In genomic region chr11:120243531-120243820, GRCm38 (mm10) we compare ENCODE assay signal across 10 mouse cellular contexts. TPM values are rescaled to one million over a fixed set of nuclear protein-coding genes. Genes with fewer than 3 reads are reported as not detected.
A peak's percentile ranks its signal among the peaks of the same experiment; 100 is the strongest.
DNase-seq lines count a peak whose midpoint lies in the region; ATAC-seq and TF ChIP-seq lines count a peak whose summit lies in the region.
"Had no signal": no experiment of that assay in that cellular context is flagged by ENCODE, and none has a peak within 500 bp of the region (broad histone marks: within the 10 kb centered on the region; RNA-seq: fewer than 3 reads in every experiment).

No protein-coding gene starts in this region.

- DNase-seq in lung, postnatal 0 days (ENCODE audit: low spot score), result no peak
- DNase-seq in lung, postnatal 14 days, result no peak
- no peak for DNase-seq in hindbrain, embryonic 11.5 days (ENCODE audit: low spot score)
- DNase-seq in midbrain, embryonic 10.5 days (ENCODE audit: low spot score), result no peak
- DNase-seq in cerebellum, postnatal 4 days (ENCODE audit: low spot score in 2 of 2), result no peak
- DNase-seq in B cell, adult 2 months, result no peak
- DNase-seq: right cerebral cortex, postnatal 25 days; thymus, postnatal 14 days had no signal

- H3K9ac ChIP-seq in lung, postnatal 0 days (replicated peaks; ENCODE audit: low read depth), result no peak overlapping the region
- H3K9ac ChIP-seq in hindbrain, embryonic 11.5 days (ENCODE audit: low read depth, low read length), result 0 out of 2 replicates have a peak overlapping the region, but pooled peaks have one; percentile 2

- no peak for ATAC-seq in lung, postnatal 0 days
- ATAC-seq in hindbrain, embryonic 11.5 days (ENCODE audit: low FRiP score), result no peak; the same call in 1 of the 2 replicates
- no peak for ATAC-seq in megakaryocyte, adult 5-6 weeks (ENCODE audit: poor library complexity, severe bottlenecking)

- TF ChIP-seq CTCF in lung, postnatal 0 days (IDR thresholded peaks at IDR 0.05), result no peak

- no peak overlapping the region for H3K4me3 ChIP-seq in lung, postnatal 0 days (ENCODE audit: low read depth, low read length)
- no peak overlapping the region for H3K4me3 ChIP-seq in hindbrain, embryonic 11.5 days (ENCODE audit: low read depth, low read length)
- H3K4me3 ChIP-seq in midbrain, embryonic 10.5 days, result peak overlapping the region; percentile 98; the same call in 1 of the 2 replicates

- H3K27me3 ChIP-seq in lung, postnatal 0 days (replicated peaks; ENCODE audit: insufficient read depth, low read length), result no peaks in the 10 kb centered on the region
- H3K27me3 ChIP-seq in hindbrain, embryonic 11.5 days (ENCODE audit: control insufficient read depth, insufficient read depth, low read length), result no peaks in the 10 kb centered on the region
- H3K27me3 ChIP-seq in midbrain, embryonic 10.5 days (ENCODE audit: low read depth, poor library complexity, severe bottlenecking), result no peaks in the 10 kb centered on the region

- no peaks in the 10 kb centered on the region for H3K9me3 ChIP-seq in lung, postnatal 0 days (ENCODE audit: low read length)
- H3K9me3 ChIP-seq in hindbrain, embryonic 11.5 days (ENCODE audit: control insufficient read depth, low read length), result no peaks in the 10 kb centered on the region
- H3K9me3 ChIP-seq in midbrain, embryonic 10.5 days (replicated peaks), result no peaks in the 10 kb centered on the region

- no peaks in the 10 kb centered on the region for H3K36me3 ChIP-seq in lung, postnatal 0 days (ENCODE audit: insufficient read depth, low read length)
- no peaks in the 10 kb centered on the region for H3K36me3 ChIP-seq in hindbrain, embryonic 11.5 days (ENCODE audit: control insufficient read depth, insufficient read depth, low read length)
- H3K36me3 ChIP-seq in midbrain, embryonic 10.5 days, result peaks cover 45% of the 10 kb centered on the region

- 62% methylated on average over 6 of the region's 6 CpGs for WGBS in lung, postnatal 0 days
- 40% methylated on average over 6 of the region's 6 CpGs for WGBS in hindbrain, embryonic 11.5 days
- WGBS in midbrain, embryonic 10.5 days, result 62% methylated on average over 6 of the region's 6 CpGs

- peaks cover 52% of the 10 kb centered on the region; the same call in 1 of the 2 replicates for H3K4me1 ChIP-seq in lung, postnatal 0 days (ENCODE audit: insufficient read depth, low read depth, low read length)
- H3K4me1 ChIP-seq in hindbrain, embryonic 11.5 days (replicated peaks; ENCODE audit: control insufficient read depth, insufficient read depth, low read length), result peaks cover 45% of the 10 kb centered on the region
- H3K4me1 ChIP-seq in midbrain, embryonic 10.5 days, result peaks cover 98% of the 10 kb centered on the region

- no peak for TF ChIP-seq EP300 in lung, postnatal 0 days (IDR thresholded peaks at IDR 0.05)

- H3K4me2 ChIP-seq in lung, postnatal 0 days (replicated peaks; ENCODE audit: low read depth, low read length), result no peak overlapping the region
- no peak overlapping the region; the same call in 1 of the 2 replicates for H3K4me2 ChIP-seq in hindbrain, embryonic 11.5 days (replicated peaks; ENCODE audit: low read depth, low read length)

- peak overlapping the region; percentile 82; the same call in 1 of the 2 replicates for H3K27ac ChIP-seq in lung, postnatal 0 days (ENCODE audit: low read length)
- peak overlapping the region; percentile 75 for H3K27ac ChIP-seq in hindbrain, embryonic 11.5 days (ENCODE audit: low read depth, low read length)
- peak overlapping the region; percentile 100 for H3K27ac ChIP-seq in midbrain, embryonic 10.5 days (replicated peaks)
- H3K27ac ChIP-seq: macrophage had no signal

RNA-seq across cellular contexts. Expression of gene Bahcc1, which starts 10.7 kb away (rescaled TPM):
- 5.9 and 6.6 TPM in 2 replicates for polyA plus RNA-seq in lung, postnatal 0 days (2015; fragmentation: Nextera tagmentation; extraction: Ambion mirVana)
- polyA plus RNA-seq in hindbrain, embryonic 11.5 days (2014; fragmentation: Nextera tagmentation; extraction: Ambion mirVana), result 18.1 and 23.1 TPM in 2 replicates
- polyA plus RNA-seq in midbrain, embryonic 10.5 days (2016; fragmentation: Nextera tagmentation; extraction: Ambion mirVana), result 14.3 and 16.6 TPM in 2 replicates
- 3.1 and 4.4 TPM in 2 replicates for total RNA-seq in megakaryocyte, adult 5-6 weeks (2015)
- total RNA-seq in megakaryocyte, adult 5-6 weeks (2017), result 1.3 and 1.7 TPM in 2 replicates
